Mouse (Mus musculus): ENCODE measurements around the gene Tex48. TPM values are rescaled to one million over a fixed set of nuclear protein-coding genes. Genes with fewer than 3 reads are reported as not detected.
A peak's percentile ranks its signal among the peaks of the same experiment; 100 is the strongest.

Tex48 gene
- polyA plus RNA-seq, 1 experiment from 2014 or later, result not detected

DNA sequence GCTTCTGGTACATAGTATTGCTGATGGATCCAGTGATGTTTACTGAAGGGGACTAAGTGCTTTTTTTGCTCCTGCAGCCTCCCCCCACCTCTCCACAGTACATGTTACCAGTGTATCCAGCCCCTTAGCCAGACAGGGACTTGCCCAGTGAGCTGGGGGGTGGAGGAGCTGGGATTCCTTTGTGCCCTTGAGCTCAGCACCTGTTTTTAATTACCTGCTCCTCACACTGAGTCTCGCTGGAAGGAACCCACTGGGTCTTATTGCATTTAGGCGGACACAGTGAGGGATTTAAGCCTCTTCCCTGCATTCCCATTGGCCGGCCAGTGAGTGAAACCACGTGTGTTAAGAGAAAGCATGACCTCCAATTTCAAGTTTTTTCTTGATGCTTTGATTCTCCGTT, 39.6 kb downstream of the Tex48 start:
- no peak overlapping the region for H3K4me2 ChIP-seq (ENCODE audit: low read length)
- H3K9me3 ChIP-seq (ENCODE audit: control insufficient read depth, low read length), result no peaks in the 10 kb centered on the region
- no peak overlapping the region for H3K4me3 ChIP-seq (replicated peaks; ENCODE audit: low read length)
- no peaks in the 10 kb centered on the region for H3K27me3 ChIP-seq (replicated peaks; ENCODE audit: control insufficient read depth, insufficient read depth, low read length)
- no peak for ATAC-seq
- H3K36me3 ChIP-seq (ENCODE audit: control insufficient read depth, insufficient read depth), result no peaks in the 10 kb centered on the region
- H3K9ac ChIP-seq (replicated peaks; ENCODE audit: low read depth, low read length), result no peak overlapping the region
- H3K27ac ChIP-seq (ENCODE audit: low read length), result no peak overlapping the region
- 66% methylated on average over 5 of the region's 5 CpGs for WGBS
- H3K4me1 ChIP-seq (replicated peaks; ENCODE audit: control insufficient read depth, insufficient read depth, low read length), result peaks cover 6% of the 10 kb centered on the region

DNA sequence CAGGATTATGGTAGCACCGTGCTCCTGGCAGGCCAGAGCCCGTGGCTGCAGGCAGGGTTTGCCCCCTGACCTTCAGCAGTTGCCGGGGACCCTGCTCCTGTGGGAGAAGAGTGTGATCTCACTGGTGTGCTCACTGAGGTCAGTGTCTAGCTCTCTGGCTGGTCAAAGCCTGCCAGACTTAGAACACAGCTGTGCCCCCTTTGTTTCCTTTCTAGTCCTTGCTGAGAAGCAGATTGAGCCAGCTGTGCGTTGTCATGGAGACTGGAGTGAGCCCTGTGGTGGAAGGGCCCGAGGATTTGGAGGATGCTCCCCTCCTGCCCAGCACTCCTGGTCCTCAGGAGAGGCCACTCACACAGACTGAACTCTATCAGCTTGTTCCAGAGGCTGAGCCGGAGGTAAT, 42.1 kb downstream of the Tex48 start:
- Histone ChIP-seq H3K9me3 (ENCODE audit: control insufficient read depth, low read length) (no peaks in the 10 kb centered on the region), H3K4me2 (ENCODE audit: low read length) (no peak overlapping the region), H3K9ac (replicated peaks; ENCODE audit: low read depth, low read length) (no peak overlapping the region), H3K36me3 (ENCODE audit: control insufficient read depth, insufficient read depth) (no peaks in the 10 kb centered on the region), H3K27ac (ENCODE audit: low read length) (no peak overlapping the region), H3K4me1 (replicated peaks; ENCODE audit: control insufficient read depth, insufficient read depth, low read length) (peaks cover 6% of the 10 kb centered on the region), H3K4me3 (replicated peaks; ENCODE audit: low read length) (no peak overlapping the region), H3K27me3 (replicated peaks; ENCODE audit: control insufficient read depth, insufficient read depth, low read length) (no peaks in the 10 kb centered on the region)
- peak; percentile 72 for ATAC-seq
- WGBS, result 18% methylated on average over 6 of the region's 6 CpGs

- Histone ChIP-seq H3K36me3 (ENCODE audit: control insufficient read depth, insufficient read depth) (no peaks in the 10 kb centered on the region), H3K9me3 (ENCODE audit: control insufficient read depth, low read length) (no peaks in the 10 kb centered on the region), H3K27me3 (replicated peaks; ENCODE audit: control insufficient read depth, insufficient read depth, low read length) (no peaks in the 10 kb centered on the region), H3K4me2 (ENCODE audit: low read length) (no peak overlapping the region), H3K9ac (replicated peaks; ENCODE audit: low read depth, low read length) (no peak overlapping the region), H3K4me3 (replicated peaks; ENCODE audit: low read length) (no peak overlapping the region), H3K4me1 (replicated peaks; ENCODE audit: control insufficient read depth, insufficient read depth, low read length) (peaks cover 6% of the 10 kb centered on the region), H3K27ac (ENCODE audit: low read length) (no peak overlapping the region)
- WGBS, result 84% methylated on average over 14 of the region's 14 CpGs
- no peak for ATAC-seq
Measured at GRCm38 (mm10) chr4:63579649-63580048, 42.6 kb downstream of the Tex48 start.

DNA sequence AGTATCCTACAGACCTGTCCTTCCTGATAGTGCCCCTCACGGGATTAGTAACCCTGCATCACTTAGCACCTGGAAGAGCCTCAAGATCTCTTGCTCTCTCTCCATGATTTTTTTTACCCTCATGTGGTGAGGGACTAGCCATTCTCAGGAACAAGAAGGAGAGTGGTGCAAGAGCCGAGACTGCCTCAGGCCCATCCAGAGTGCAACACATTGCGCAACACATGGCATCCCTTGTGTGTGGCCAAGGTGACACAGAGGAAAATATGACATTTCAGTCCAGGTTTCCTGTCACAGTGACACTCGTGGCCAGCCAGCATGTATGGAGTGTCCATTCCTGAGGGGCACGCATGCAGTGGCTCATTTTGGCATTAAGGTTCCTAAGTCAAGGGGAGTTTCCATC, 49.6 kb downstream of the Tex48 start:
- WGBS, result 92% methylated on average over 5 of the region's 5 CpGs
- H3K4me2 ChIP-seq (ENCODE audit: low read length), result no peak overlapping the region
- no peak overlapping the region for H3K27ac ChIP-seq (ENCODE audit: low read length)
- no peaks in the 10 kb centered on the region for H3K27me3 ChIP-seq (replicated peaks; ENCODE audit: control insufficient read depth, insufficient read depth, low read length)
- H3K36me3 ChIP-seq (ENCODE audit: control insufficient read depth, insufficient read depth), result no peaks in the 10 kb centered on the region
- peaks cover 7% of the 10 kb centered on the region for H3K4me1 ChIP-seq (replicated peaks; ENCODE audit: control insufficient read depth, insufficient read depth, low read length)
- H3K9me3 ChIP-seq (ENCODE audit: control insufficient read depth, low read length), result no peaks in the 10 kb centered on the region
- no peak overlapping the region for H3K9ac ChIP-seq (replicated peaks; ENCODE audit: low read depth, low read length)
- no peak for ATAC-seq
- H3K4me3 ChIP-seq (replicated peaks; ENCODE audit: low read length), result no peak overlapping the region

DNA sequence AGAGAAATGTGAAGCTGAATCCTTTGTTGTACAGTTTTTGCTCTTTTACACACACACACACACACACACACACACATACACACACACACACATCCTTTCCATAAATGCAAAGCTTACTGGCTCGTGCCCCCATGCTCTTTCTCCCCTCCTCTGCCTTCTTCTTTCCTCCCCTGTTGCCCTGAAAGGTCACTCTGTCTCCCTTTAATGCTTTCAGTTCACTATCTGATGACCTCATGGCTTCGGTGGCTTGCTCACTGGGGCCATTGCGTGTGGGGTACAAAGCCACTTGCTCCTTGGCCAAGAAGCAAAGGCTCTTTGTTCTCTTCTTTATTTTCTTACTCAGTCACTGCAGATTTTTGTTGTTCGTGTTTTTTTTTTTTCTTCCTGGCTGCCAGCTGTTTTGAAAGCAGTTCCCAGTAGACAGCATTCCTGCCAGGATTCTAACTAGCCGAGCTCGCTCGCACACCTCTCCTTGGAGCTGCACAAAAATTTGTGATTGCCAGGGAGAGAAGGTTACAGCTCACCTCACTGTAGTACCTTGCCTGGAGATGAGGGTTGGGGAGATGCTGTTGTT, 51.9 kb downstream of the Tex48 start:
- Histone ChIP-seq H3K27me3 (replicated peaks; ENCODE audit: control insufficient read depth, insufficient read depth, low read length) (no peaks in the 10 kb centered on the region), H3K4me2 (ENCODE audit: low read length) (no peak overlapping the region), H3K4me1 (replicated peaks; ENCODE audit: control insufficient read depth, insufficient read depth, low read length) (peaks cover 7% of the 10 kb centered on the region), H3K27ac (ENCODE audit: low read length) (no peak overlapping the region), H3K9me3 (ENCODE audit: control insufficient read depth, low read length) (no peaks in the 10 kb centered on the region), H3K36me3 (ENCODE audit: control insufficient read depth, insufficient read depth) (no peaks in the 10 kb centered on the region), H3K4me3 (replicated peaks; ENCODE audit: low read length) (no peak overlapping the region), H3K9ac (replicated peaks; ENCODE audit: low read depth, low read length) (no peak overlapping the region)
- ATAC-seq, result no peak
- WGBS, result 8% methylated on average over 7 of the region's 7 CpGs

GRCm38 (mm10) chr4:63569322-63569721, 52.9 kb downstream of the Tex48 start:
- ATAC-seq, result no peak
- WGBS, result 82% methylated on average over 8 of the region's 8 CpGs
- Histone ChIP-seq H3K4me3 (replicated peaks; ENCODE audit: low read length) (no peak overlapping the region), H3K4me2 (ENCODE audit: low read length) (no peak overlapping the region), H3K27me3 (replicated peaks; ENCODE audit: control insufficient read depth, insufficient read depth, low read length) (no peaks in the 10 kb centered on the region), H3K27ac (ENCODE audit: low read length) (no peak overlapping the region), H3K9ac (replicated peaks; ENCODE audit: low read depth, low read length) (no peak overlapping the region), H3K36me3 (ENCODE audit: control insufficient read depth, insufficient read depth) (no peaks in the 10 kb centered on the region), H3K9me3 (ENCODE audit: control insufficient read depth, low read length) (no peaks in the 10 kb centered on the region), H3K4me1 (replicated peaks; ENCODE audit: control insufficient read depth, insufficient read depth, low read length) (peaks cover 7% of the 10 kb centered on the region)

DNA sequence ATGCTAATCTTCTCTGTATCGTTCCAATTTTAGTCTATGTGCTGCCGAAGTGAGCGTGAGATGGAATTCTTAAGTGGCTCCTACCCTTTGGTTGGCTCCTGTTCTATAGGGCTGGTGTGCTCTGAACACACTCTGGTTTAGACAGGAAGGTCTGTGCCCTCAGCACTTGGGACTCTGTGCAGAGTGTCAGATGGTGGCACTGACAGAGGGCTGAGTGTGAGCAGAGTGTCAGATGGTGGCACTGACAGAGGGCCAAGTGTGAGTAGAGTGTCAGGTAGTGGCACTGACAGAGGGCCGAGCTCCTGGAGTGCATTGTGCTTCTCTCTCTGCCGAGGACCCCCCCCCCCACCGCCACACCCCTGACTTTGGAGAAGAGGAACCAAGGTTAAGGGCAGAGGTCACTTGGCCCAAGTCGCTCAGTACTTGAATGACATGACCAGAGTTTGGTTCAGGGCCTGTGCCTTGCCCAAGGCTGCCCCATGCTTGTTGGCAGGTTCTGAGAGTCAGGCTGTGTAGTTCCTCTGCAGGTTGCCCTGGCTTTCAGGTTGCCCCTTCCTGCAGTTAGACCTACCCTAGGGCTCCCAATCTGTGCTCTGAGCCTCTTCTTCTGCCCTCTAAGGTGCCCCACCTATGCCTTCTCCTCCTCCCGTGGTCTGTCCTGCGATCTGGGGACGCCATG, 54.4 kb downstream of the Tex48 start:
- WGBS, result 93% methylated on average over 9 of the region's 10 CpGs
- H3K9ac ChIP-seq (replicated peaks; ENCODE audit: low read depth, low read length), result no peak overlapping the region
- no peak overlapping the region for H3K4me2 ChIP-seq (ENCODE audit: low read length)
- H3K27ac ChIP-seq (ENCODE audit: low read length), result no peak overlapping the region
- H3K36me3 ChIP-seq (ENCODE audit: control insufficient read depth, insufficient read depth), result no peaks in the 10 kb centered on the region
- ATAC-seq, result no peak
- H3K9me3 ChIP-seq (ENCODE audit: control insufficient read depth, low read length), result no peaks in the 10 kb centered on the region
- H3K27me3 ChIP-seq (replicated peaks; ENCODE audit: control insufficient read depth, insufficient read depth, low read length), result no peaks in the 10 kb centered on the region
- H3K4me3 ChIP-seq (replicated peaks; ENCODE audit: low read length), result no peak overlapping the region
- peaks cover 7% of the 10 kb centered on the region for H3K4me1 ChIP-seq (replicated peaks; ENCODE audit: control insufficient read depth, insufficient read depth, low read length)

DNA sequence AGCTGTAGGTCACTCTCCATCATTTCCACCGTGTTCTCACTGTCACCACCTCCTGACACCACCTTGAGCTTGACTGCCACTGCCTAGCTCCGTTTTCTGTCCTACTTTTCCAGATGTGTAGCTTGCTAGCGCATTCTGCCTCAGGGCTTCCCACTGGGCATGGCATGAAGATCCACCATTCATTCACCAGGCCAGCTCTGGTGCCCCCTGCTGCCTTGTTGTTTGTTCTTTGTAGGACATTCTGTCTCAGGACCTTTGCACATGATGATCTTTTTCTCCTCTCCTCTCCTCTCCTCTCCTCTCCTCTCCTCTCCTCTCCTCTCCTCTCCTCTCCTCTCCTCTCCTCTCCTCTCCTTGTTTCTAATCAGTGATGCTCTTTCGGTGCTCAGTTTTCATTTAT, 59.5 kb downstream of the Tex48 start:
- Histone ChIP-seq H3K4me2 (ENCODE audit: low read length) (no peak overlapping the region), H3K36me3 (ENCODE audit: control insufficient read depth, insufficient read depth) (no peaks in the 10 kb centered on the region), H3K27me3 (replicated peaks; ENCODE audit: control insufficient read depth, insufficient read depth, low read length) (no peaks in the 10 kb centered on the region), H3K4me1 (replicated peaks; ENCODE audit: control insufficient read depth, insufficient read depth, low read length) (peaks cover 7% of the 10 kb centered on the region), H3K4me3 (replicated peaks; ENCODE audit: low read length) (no peak overlapping the region), H3K27ac (ENCODE audit: low read length) (no peak overlapping the region), H3K9ac (replicated peaks; ENCODE audit: low read depth, low read length) (no peak overlapping the region), H3K9me3 (ENCODE audit: control insufficient read depth, low read length) (no peaks in the 10 kb centered on the region)
- WGBS, result 90% methylated on average over 4 of the region's 4 CpGs
- ATAC-seq, result no peak

GRCm38 (mm10) chr4:63561861-63562675, 60.2 kb downstream of the Tex48 start:
- no peak overlapping the region for H3K9ac ChIP-seq (replicated peaks; ENCODE audit: low read depth, low read length)
- 89% methylated on average over 7 of the region's 7 CpGs for WGBS
- H3K36me3 ChIP-seq (ENCODE audit: control insufficient read depth, insufficient read depth), result no peaks in the 10 kb centered on the region
- no peak overlapping the region for H3K27ac ChIP-seq (ENCODE audit: low read length)
- H3K27me3 ChIP-seq (replicated peaks; ENCODE audit: control insufficient read depth, insufficient read depth, low read length), result no peaks in the 10 kb centered on the region
- no peak overlapping the region for H3K4me2 ChIP-seq (ENCODE audit: low read length)
- no peaks in the 10 kb centered on the region for H3K9me3 ChIP-seq (ENCODE audit: control insufficient read depth, low read length)
- no peak for ATAC-seq
- H3K4me3 ChIP-seq (replicated peaks; ENCODE audit: low read length), result no peak overlapping the region
- peaks cover 11% of the 10 kb centered on the region for H3K4me1 ChIP-seq (replicated peaks; ENCODE audit: control insufficient read depth, insufficient read depth, low read length)

Measured in forebrain, embryonic 16.5 days (tissue).